Comparison of ENCODE assay signal across 10 mouse cellular contexts in genomic region chr11:87754603-87755002, GRCm38 (mm10). TPM values are rescaled to one million over a fixed set of nuclear protein-coding genes. Genes with fewer than 3 reads are reported as not detected.
DNase-seq lines count a peak whose midpoint lies in the region; ATAC-seq and TF ChIP-seq lines count a peak whose summit lies in the region.
"Had no signal": no experiment of that assay in that cellular context is flagged by ENCODE, and none has a peak within 500 bp of the region (broad histone marks: within the 10 kb centered on the region; RNA-seq: fewer than 3 reads in every experiment).

No protein-coding gene starts in this region.

- H3K4me1 ChIP-seq in heart, embryonic 12.5 days (replicated peaks) = peaks cover 10% of the 10 kb centered on the region; the same call in 1 of the 2 replicates
- H3K4me1 ChIP-seq in lung, postnatal 0 days (ENCODE audit: insufficient read depth, low read depth, low read length) = no peaks in the 10 kb centered on the region

- H3K27ac ChIP-seq in heart, embryonic 12.5 days (ENCODE audit: poor library complexity, severe bottlenecking) = no peak overlapping the region
- H3K27ac ChIP-seq in lung, postnatal 0 days (ENCODE audit: low read length) = no peak overlapping the region
- H3K27ac ChIP-seq: forebrain, embryonic 12.5 days; hindbrain, postnatal 0 days had no signal

- H3K9ac ChIP-seq in heart, embryonic 12.5 days = no peak overlapping the region
- no peak overlapping the region for H3K9ac ChIP-seq in lung, postnatal 0 days (replicated peaks; ENCODE audit: low read depth)
- H3K9ac ChIP-seq: forebrain, embryonic 12.5 days had no signal

- no peak for TF ChIP-seq EP300 in lung, postnatal 0 days (IDR thresholded peaks at IDR 0.05)

- H3K4me2 ChIP-seq in heart, embryonic 12.5 days = no peak overlapping the region
- H3K4me2 ChIP-seq in lung, postnatal 0 days (replicated peaks; ENCODE audit: low read depth, low read length) = no peak overlapping the region
- H3K4me2 ChIP-seq: forebrain, embryonic 12.5 days had no signal

- peaks cover 3% of the 10 kb centered on the region for H3K27me3 ChIP-seq in heart, embryonic 12.5 days (replicated peaks)
- no peaks in the 10 kb centered on the region for H3K27me3 ChIP-seq in lung, postnatal 0 days (replicated peaks; ENCODE audit: insufficient read depth, low read length)

- H3K4me3 ChIP-seq in heart, embryonic 12.5 days = no peak overlapping the region
- no peak overlapping the region for H3K4me3 ChIP-seq in lung, postnatal 0 days (ENCODE audit: low read depth, low read length)
- H3K4me3 ChIP-seq: forebrain, embryonic 12.5 days had no signal

- no peaks in the 10 kb centered on the region for H3K9me3 ChIP-seq in heart, embryonic 12.5 days (replicated peaks)
- no peaks in the 10 kb centered on the region for H3K9me3 ChIP-seq in lung, postnatal 0 days (ENCODE audit: low read length)
- H3K9me3 ChIP-seq: forebrain, embryonic 12.5 days had no signal

- no peaks in the 10 kb centered on the region for H3K36me3 ChIP-seq in heart, embryonic 12.5 days
- H3K36me3 ChIP-seq in lung, postnatal 0 days (ENCODE audit: insufficient read depth, low read length) = no peaks in the 10 kb centered on the region
- H3K36me3 ChIP-seq: forebrain, embryonic 12.5 days had no signal

- peak; percentile 93 for DNase-seq in heart, adult 11 months
- peak; percentile 50 for DNase-seq in R1 (ENCODE audit: low read depth, low spot score)
- no peak for DNase-seq in lung, postnatal 0 days (ENCODE audit: low spot score)
- peak; percentile 94 to 95 for DNase-seq in spleen, postnatal 36 days (ENCODE audit: low spot score in 2 of 2)
- no peak for DNase-seq in frontal cortex, adult 2 months (ENCODE audit: extremely low spot score in 1 of 2, low spot score in 1 of 2)
- DNase-seq in kidney, postnatal 4 days = no peak

- ATAC-seq in heart, embryonic 12.5 days (ENCODE audit: insufficient number of reproducible peaks, low FRiP score) = no peak
- ATAC-seq in lung, postnatal 0 days = 0 out of 2 replicates have a peak, but pooled peaks have one; percentile 7
- no peak for ATAC-seq in frontal cortex, adult (ENCODE audit: low TSS enrichment)
- ATAC-seq: hindbrain, postnatal 0 days had no signal

- no peak for TF ChIP-seq CTCF in lung, postnatal 0 days (IDR thresholded peaks at IDR 0.05)

- 59% methylated on average over 5 of the region's 5 CpGs for WGBS in heart, embryonic 12.5 days
- 55% methylated on average over 5 of the region's 5 CpGs for WGBS in lung, postnatal 0 days

RNA-seq across cellular contexts. Expression of gene Tspoap1, which starts 5.7 kb away (rescaled TPM):
- 0.21 and 0.78 TPM in 2 replicates for polyA plus RNA-seq in heart, embryonic 12.5 days (2016; fragmentation: Nextera tagmentation; extraction: Ambion mirVana)
- polyA plus RNA-seq in lung, postnatal 0 days (2015; fragmentation: Nextera tagmentation; extraction: Ambion mirVana) = 0.64 and 0.83 TPM in 2 replicates
- polyA plus RNA-seq in frontal cortex, adult 2 months (2012; rRNA removed) = 294 and 326 TPM in 2 replicates

RNA-seq across cellular contexts. Expression of gene Supt4a, which starts 17.3 kb away (rescaled TPM):
- 99.6 and 101 TPM in 2 replicates for polyA plus RNA-seq in heart, embryonic 12.5 days (2016; fragmentation: Nextera tagmentation; extraction: Ambion mirVana)
- polyA plus RNA-seq in lung, postnatal 0 days (2015; fragmentation: Nextera tagmentation; extraction: Ambion mirVana) = 155 and 166 TPM in 2 replicates
- 146 and 148 TPM in 2 replicates for polyA plus RNA-seq in frontal cortex, adult 2 months (2012; rRNA removed)

RNA-seq across cellular contexts. Expression of gene Mpo, which starts 38.8 kb away (rescaled TPM):
- 2.8 and 6.7 TPM in 2 replicates for polyA plus RNA-seq in heart, embryonic 12.5 days (2016; fragmentation: Nextera tagmentation; extraction: Ambion mirVana)
- polyA plus RNA-seq in lung, postnatal 0 days (2015; fragmentation: Nextera tagmentation; extraction: Ambion mirVana) = 0.32 and 0.68 TPM in 2 replicates
- polyA plus RNA-seq in frontal cortex, adult 2 months (2012; rRNA removed) = 0.34 TPM in 1 of 2 replicates, not detected in the other

Comparison
In these comparisons a context has a peak if more than half of its experiments do, and no peak if none do; other contexts are left out.
1. DNase-seq: peak in heart, adult 11 months (single experiment), R1 (single experiment) and spleen, postnatal 36 days (2 of 2); none in lung, postnatal 0 days (single experiment), frontal cortex, adult 2 months (0 of 2) and kidney, postnatal 4 days (0 of 2).
2. RNA of gene Tspoap1, which starts 5.7 kb away (polyA plus RNA-seq): 294 to 326 TPM in frontal cortex, adult 2 months; 0.21 to 0.78 TPM in heart, embryonic 12.5 days and 0.64 to 0.83 TPM in lung, postnatal 0 days; every median in the first group is over 100 times any median in the second.